Mouse (Mus musculus): Measurements from ENCODE around the gene Epas1. TPM values are rescaled to one million over a fixed set of nuclear protein-coding genes. Genes with fewer than 3 reads are reported as not detected.
A peak's percentile ranks its signal among the peaks of the same experiment; 100 is the strongest.

Gene Epas1
- polyA plus RNA-seq, 1 experiment: 7.0 TPM

DNA sequence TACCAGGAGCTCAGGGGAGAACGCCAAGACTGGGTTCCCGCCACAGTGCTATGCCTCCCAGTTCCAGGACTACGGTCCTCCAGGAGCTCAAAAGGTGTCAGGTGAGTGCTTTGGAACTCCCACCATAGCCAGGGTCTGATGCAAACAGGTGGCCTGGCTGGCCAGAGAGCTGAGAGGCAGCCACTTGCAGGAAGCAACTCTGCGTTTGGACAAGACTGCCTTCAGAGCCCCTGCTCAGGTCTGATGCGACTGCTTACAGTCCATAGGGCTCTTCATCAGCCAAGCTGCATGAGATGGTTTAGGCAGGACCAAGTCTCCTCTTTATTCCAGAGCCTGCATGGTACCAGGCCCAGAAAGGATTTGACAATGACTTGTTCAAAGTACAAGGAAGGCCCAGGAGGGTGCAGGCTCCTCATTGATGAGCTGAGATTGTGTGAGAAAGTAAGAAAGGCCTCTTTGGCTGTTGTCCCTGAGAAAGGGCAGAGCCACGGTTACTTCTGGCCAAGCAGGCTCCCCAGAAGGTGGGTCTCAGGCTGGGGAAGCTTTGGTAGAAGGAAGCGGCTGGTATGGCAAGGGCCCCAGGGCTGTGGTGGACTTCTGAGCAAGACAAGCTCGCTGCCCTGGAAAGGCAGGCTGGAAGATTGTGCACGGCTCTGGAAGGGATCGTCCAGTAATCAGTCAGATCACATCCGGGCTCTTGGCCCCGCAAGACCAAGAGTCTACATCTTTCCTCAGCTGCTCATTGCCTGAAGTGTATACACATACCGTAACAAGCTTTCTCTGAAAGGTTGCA lies 76.1 kb downstream of the Epas1 start:
- H3K4me1 ChIP-seq (ENCODE audit: control insufficient read depth, insufficient read depth, low read length): no peaks in the 10 kb centered on the region
- TF ChIP-seq POLR2A (IDR thresholded peaks at IDR 0.05; ENCODE audit: insufficient read depth, low read length) (no peak), CTCF (IDR thresholded peaks at IDR 0.05; ENCODE audit: low read depth, low read length) (no peak), EP300 (IDR thresholded peaks at IDR 0.05; ENCODE audit: insufficient read depth, low read depth, low read length) (no peak)
- H3K4me3 ChIP-seq (ENCODE audit: low read depth, low read length): no peak overlapping the region
- peaks cover 15% of the 10 kb centered on the region for H3K36me3 ChIP-seq (ENCODE audit: control insufficient read depth, insufficient read depth, low read length, poor library complexity, severe bottlenecking)
- no peaks in the 10 kb centered on the region for H3K27me3 ChIP-seq (ENCODE audit: control insufficient read depth, insufficient read depth, low read length, poor library complexity, severe bottlenecking)
- no peak overlapping the region for H3K9ac ChIP-seq (ENCODE audit: low read depth, poor library complexity, severe bottlenecking)
- H3K27ac ChIP-seq (ENCODE audit: insufficient read depth, low read length): no peak overlapping the region
- H3K9me3 ChIP-seq (replicated peaks; ENCODE audit: control insufficient read depth, insufficient read depth, low read length, poor library complexity, severe bottlenecking): no peaks in the 10 kb centered on the region

DNA sequence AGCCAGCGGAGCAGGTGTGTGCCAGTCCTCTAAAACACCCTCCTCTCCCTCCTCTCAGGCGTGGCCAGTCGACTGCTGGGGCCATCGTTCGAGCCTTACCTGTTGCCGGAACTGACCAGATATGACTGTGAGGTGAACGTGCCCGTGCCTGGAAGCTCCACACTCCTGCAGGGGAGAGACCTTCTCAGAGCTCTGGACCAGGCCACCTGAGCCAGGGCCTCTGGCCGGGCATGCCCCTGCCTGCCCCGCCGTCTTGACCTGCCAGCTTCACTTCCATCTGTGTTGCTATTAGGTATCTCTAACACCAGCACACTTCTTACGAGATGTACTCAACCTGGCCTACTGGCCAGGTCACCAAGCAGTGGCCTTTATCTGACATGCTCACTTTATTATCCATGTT lies 77.4 kb downstream of the Epas1 start:
- no peak overlapping the region for H3K4me3 ChIP-seq (ENCODE audit: low read depth, low read length)
- no peaks in the 10 kb centered on the region for H3K4me1 ChIP-seq (ENCODE audit: control insufficient read depth, insufficient read depth, low read length)
- H3K27me3 ChIP-seq (ENCODE audit: control insufficient read depth, insufficient read depth, low read length, poor library complexity, severe bottlenecking): no peaks in the 10 kb centered on the region
- H3K36me3 ChIP-seq (ENCODE audit: control insufficient read depth, insufficient read depth, low read length, poor library complexity, severe bottlenecking): peaks cover 15% of the 10 kb centered on the region
- 0 out of 2 replicates have a peak overlapping the region, but pooled peaks have one; percentile 5 for H3K27ac ChIP-seq (ENCODE audit: insufficient read depth, low read length)
- no peak for TF ChIP-seq EP300 (IDR thresholded peaks at IDR 0.05; ENCODE audit: insufficient read depth, low read depth, low read length)
- no peak for TF ChIP-seq CTCF (IDR thresholded peaks at IDR 0.05; ENCODE audit: low read depth, low read length)
- no peak for TF ChIP-seq POLR2A (IDR thresholded peaks at IDR 0.05; ENCODE audit: insufficient read depth, low read length)
- H3K9ac ChIP-seq (ENCODE audit: low read depth, poor library complexity, severe bottlenecking): no peak overlapping the region
- H3K9me3 ChIP-seq (replicated peaks; ENCODE audit: control insufficient read depth, insufficient read depth, low read length, poor library complexity, severe bottlenecking): no peaks in the 10 kb centered on the region

GRCm38 (mm10) chr17:86832562-86833327 lies 79.2 kb downstream of the Epas1 start:
- H3K4me1 ChIP-seq (ENCODE audit: control insufficient read depth, insufficient read depth, low read length): no peaks in the 10 kb centered on the region
- no peak overlapping the region for H3K4me3 ChIP-seq (ENCODE audit: low read depth, low read length)

GRCm38 (mm10) chr17:86833945-86834344 lies 80.4 kb downstream of the Epas1 start:
- Histone ChIP-seq H3K27me3 (ENCODE audit: control insufficient read depth, insufficient read depth, low read length, poor library complexity, severe bottlenecking) (no peaks in the 10 kb centered on the region), H3K9me3 (replicated peaks; ENCODE audit: control insufficient read depth, insufficient read depth, low read length, poor library complexity, severe bottlenecking) (no peaks in the 10 kb centered on the region), H3K9ac (ENCODE audit: low read depth, poor library complexity, severe bottlenecking) (no peak overlapping the region), H3K36me3 (ENCODE audit: control insufficient read depth, insufficient read depth, low read length, poor library complexity, severe bottlenecking) (peaks cover 9% of the 10 kb centered on the region), H3K4me3 (ENCODE audit: low read depth, low read length) (no peak overlapping the region), H3K27ac (ENCODE audit: insufficient read depth, low read length) (no peak overlapping the region), H3K4me1 (ENCODE audit: control insufficient read depth, insufficient read depth, low read length) (no peaks in the 10 kb centered on the region)
- no peak for TF ChIP-seq POLR2A (IDR thresholded peaks at IDR 0.05; ENCODE audit: insufficient read depth, low read length)
- TF ChIP-seq CTCF (IDR thresholded peaks at IDR 0.05; ENCODE audit: low read depth, low read length): no peak
- no peak for TF ChIP-seq EP300 (IDR thresholded peaks at IDR 0.05; ENCODE audit: insufficient read depth, low read depth, low read length)

More at GRCm38 (mm10) chr17:86832562-86833327, 79.2 kb downstream of the Epas1 start:
- no peaks in the 10 kb centered on the region for H3K9me3 ChIP-seq (replicated peaks; ENCODE audit: control insufficient read depth, insufficient read depth, low read length, poor library complexity, severe bottlenecking)
- no peak overlapping the region for H3K27ac ChIP-seq (ENCODE audit: insufficient read depth, low read length)
- peaks cover 11% of the 10 kb centered on the region for H3K36me3 ChIP-seq (ENCODE audit: control insufficient read depth, insufficient read depth, low read length, poor library complexity, severe bottlenecking)
- no peak overlapping the region for H3K9ac ChIP-seq (ENCODE audit: low read depth, poor library complexity, severe bottlenecking)
- H3K27me3 ChIP-seq (ENCODE audit: control insufficient read depth, insufficient read depth, low read length, poor library complexity, severe bottlenecking): no peaks in the 10 kb centered on the region
- no peak for TF ChIP-seq EP300 (IDR thresholded peaks at IDR 0.05; ENCODE audit: insufficient read depth, low read depth, low read length)
- peak; percentile 84 for TF ChIP-seq CTCF (IDR thresholded peaks at IDR 0.05; ENCODE audit: low read depth, low read length)
- no peak for TF ChIP-seq POLR2A (IDR thresholded peaks at IDR 0.05; ENCODE audit: insufficient read depth, low read length)

GRCm38 (mm10) chr17:86839308-86839707 lies 85.8 kb downstream of the Epas1 start:
- Histone ChIP-seq H3K9me3 (replicated peaks; ENCODE audit: control insufficient read depth, insufficient read depth, low read length, poor library complexity, severe bottlenecking) (no peaks in the 10 kb centered on the region), H3K4me3 (ENCODE audit: low read depth, low read length) (no peak overlapping the region), H3K36me3 (ENCODE audit: control insufficient read depth, insufficient read depth, low read length, poor library complexity, severe bottlenecking) (no peaks in the 10 kb centered on the region), H3K4me1 (ENCODE audit: control insufficient read depth, insufficient read depth, low read length) (no peaks in the 10 kb centered on the region), H3K27ac (ENCODE audit: insufficient read depth, low read length) (no peak overlapping the region), H3K27me3 (ENCODE audit: control insufficient read depth, insufficient read depth, low read length, poor library complexity, severe bottlenecking) (no peaks in the 10 kb centered on the region), H3K9ac (ENCODE audit: low read depth, poor library complexity, severe bottlenecking) (no peak overlapping the region)
- TF ChIP-seq POLR2A (IDR thresholded peaks at IDR 0.05; ENCODE audit: insufficient read depth, low read length): no peak
- TF ChIP-seq CTCF (IDR thresholded peaks at IDR 0.05; ENCODE audit: low read depth, low read length): no peak

Data from ES-Bruce4 (cell line).